Mouse (Mus musculus) urinary bladder, postnatal 0 days (tissue): ENCODE measurements around the gene 1700020A23Rik. TPM values are rescaled to one million over a fixed set of nuclear protein-coding genes. Genes with fewer than 3 reads are reported as not detected.

Experiments
- polyA plus RNA-seq: library from polyadenylated mRNA; unstranded; fragments of >200 nt; fragmentation: Nextera tagmentation; extraction: Ambion mirVana; gene quantifications from 2 replicates; pipeline ENCODE4 v1.2.1, GENCODE M21; 2015

The 1700020A23Rik gene
- polyA plus RNA-seq, result 0.24 TPM in 1 of 2 replicates, not detected in the other

DNA sequence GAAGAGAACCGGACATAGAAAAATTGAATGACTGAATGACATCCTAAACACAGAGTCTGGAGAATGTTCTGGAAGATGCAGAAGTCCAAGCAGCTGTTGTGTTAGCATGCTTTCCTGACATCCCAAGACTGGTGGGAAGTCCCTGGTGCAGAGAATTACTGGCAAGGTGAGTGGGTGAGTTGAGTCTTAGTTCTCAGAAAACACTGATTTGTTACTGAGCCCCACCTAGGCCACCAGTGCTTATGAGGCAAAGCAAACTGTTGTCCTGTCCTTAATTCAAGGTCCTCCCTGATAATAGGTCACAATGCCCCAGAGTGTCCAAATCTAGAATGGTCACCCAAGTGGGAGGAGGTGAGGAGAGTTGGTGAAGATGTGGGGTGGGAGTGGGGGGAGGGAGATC lies at the start of gene 1700020A23Rik, which contains the start of gene Gm28372:
TSS of gene 1700020A23Rik (plus strand) at position 321 of the 400 bp plus-strand sequence.
TSS of gene Gm28372 (plus strand) at position 301 of the 400 bp plus-strand sequence.

DNA sequence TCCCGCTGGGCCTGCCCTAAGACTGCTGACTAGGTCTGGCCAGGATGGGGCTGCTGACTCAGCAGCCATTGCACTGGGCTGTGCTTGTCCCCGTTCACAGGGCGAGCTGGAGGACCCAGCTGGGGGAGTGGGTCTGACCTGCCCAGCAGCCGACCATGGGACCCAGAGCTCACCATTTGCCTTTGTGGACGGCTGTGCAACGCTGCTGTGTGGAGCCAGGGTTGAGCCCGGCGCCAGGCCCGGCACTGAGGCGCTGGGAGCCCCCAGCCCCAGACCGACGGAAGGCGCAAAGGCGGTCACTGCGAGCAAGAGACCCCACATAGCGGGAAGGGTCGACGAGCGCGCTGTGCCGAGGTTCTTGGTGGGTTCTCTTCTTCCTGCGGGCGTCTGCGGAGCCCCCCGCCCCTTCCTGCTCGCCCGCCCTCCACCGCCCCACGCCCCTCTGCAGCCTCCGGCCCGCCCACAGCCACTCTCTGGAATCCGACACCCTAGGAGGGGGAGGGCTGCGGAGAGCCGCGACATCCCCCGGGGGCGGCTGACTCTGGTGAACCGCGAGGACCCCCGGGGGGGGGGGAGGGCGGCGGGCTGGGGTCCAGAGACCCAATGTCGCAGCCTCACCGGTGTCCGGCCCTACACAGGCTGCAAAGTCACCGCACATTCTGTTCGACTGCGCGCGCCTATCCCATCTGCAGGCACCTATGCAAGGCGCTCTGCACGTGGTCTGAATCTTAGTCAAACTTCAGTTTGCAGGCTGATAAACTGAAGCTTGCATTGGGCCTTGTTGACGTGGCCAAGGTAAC lies 7.7 kb upstream of the 1700020A23Rik start, which contains the start of gene Cpxm1:
TSS of gene Cpxm1 (minus strand) at position 389 of the 800 bp plus-strand sequence.

DNA sequence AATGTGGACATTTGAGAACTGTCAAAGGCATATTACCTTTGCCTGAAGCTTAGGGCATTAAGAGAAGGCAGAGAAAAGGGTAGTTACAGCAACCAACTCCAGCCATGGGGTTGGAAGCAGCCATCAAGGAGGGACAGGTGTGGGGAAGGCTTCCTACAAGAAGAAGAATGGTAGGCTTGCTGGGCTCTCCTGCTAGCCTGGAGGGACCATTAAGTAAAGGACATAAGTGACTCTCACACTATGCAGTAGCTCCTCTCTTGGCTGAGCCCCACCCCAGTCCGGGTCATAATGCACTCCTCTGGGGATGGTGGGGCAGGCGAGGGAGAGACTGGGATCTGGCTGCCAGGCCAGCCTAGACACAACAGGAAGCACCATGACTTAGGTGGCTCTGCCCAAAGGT lies 1.1 kb downstream of the 1700020A23Rik start, which contains the start of gene Tmem239:
TSS of gene Tmem239 (plus strand) at position 301 of the 400 bp plus-strand sequence.

DNA sequence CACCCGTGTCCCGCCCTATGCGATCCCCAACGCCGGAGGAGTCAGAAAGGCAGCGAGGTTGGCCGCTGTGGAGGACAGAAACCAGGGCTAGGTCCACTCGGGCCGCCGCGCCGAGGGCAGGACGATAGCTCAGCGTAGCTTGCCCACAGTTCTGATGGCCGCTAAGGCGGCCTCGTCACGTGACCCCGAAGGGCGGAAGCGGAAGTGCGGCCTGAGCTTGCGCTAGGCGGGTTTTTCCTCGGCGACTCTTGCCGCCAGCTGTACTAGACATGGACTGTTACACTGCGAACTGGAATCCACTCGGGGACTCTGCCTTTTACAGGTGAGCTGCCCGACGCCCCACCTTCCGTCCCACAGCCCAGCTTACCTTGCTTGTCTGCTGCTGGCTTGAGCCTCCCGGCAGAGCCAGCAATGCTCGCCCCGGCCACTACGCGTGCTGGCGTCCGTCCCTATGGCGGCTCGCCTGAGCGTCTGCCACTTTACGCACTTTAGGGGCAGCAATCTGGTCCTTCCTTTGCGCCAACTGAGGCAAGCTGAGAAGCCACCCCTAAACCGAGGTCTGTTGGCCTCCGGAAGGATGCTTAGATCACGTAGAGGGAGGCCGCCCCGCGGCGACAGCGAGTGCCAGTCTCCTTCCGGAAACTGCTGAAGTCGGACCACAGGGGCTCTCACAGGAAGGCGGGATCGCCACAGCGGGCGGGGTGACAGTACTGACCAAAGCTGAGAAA lies 19.2 kb downstream of the 1700020A23Rik start, which contains the start of the genes Vps16 and Pced1a:
TSS of gene Vps16 (plus strand) at position 214 of the 728 bp plus-strand sequence.
TSS of gene Pced1a (minus strand) at position 576 of the 728 bp plus-strand sequence.

DNA sequence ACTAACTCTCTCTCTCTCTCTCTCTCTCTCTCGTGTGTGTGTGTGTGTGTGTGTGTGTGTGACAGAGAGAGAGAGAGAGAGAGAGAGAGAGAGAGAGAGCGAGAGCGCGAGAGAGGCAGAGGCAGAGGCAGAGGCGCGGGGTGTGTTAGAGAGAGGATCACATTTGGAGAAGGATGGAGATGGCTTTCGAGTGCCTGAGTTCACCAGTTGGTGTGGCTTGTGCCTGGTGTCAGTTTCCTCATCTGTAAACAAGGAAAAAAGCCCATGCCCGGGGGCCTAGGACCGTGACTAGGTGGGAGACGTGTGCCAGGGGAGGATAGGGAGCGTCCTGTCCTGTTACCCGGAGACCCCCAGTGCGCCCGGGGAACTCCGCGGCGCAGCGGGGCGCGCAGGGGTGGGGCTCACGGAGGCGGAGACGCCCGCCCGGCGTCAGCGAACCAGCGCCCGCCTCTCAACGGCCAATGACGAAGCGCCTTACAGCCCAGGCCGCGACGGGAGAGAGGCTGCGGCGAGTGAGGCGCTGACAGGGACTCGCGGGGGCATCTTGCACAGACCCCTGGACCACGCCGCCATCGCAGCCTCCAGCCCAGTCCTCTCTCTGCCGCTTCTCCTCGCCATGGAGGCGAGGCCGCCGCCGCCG lies 44.9 kb downstream of the 1700020A23Rik start, which contains the start of gene Ptpra:
TSS of gene Ptpra (plus strand) at position 485 of the 640 bp plus-strand sequence.

Other genes starting within 250 kb of the 1700020A23Rik start
- gene Snrpb, start 225.9 kb upstream of the 1700020A23Rik start, polyA plus RNA-seq, result 345 and 359 TPM in 2 replicates
- not detected in 2 replicates for gene Tmc2, start 210.1 kb upstream of the 1700020A23Rik start, polyA plus RNA-seq
- 96.7 and 114 TPM in 2 replicates for gene Nop56, start 130.8 kb upstream of the 1700020A23Rik start, polyA plus RNA-seq
- gene Idh3b, start 120.7 kb upstream of the 1700020A23Rik start, polyA plus RNA-seq, result 117 and 127 TPM in 2 replicates
- gene Ebf4, start 110.1 kb upstream of the 1700020A23Rik start, polyA plus RNA-seq, result 0.72 and 1.1 TPM in 2 replicates
- gene Cpxm1, start 7.7 kb upstream of the 1700020A23Rik start, polyA plus RNA-seq, result 10.1 and 15.1 TPM in 2 replicates
- gene Gm28372, start within 50 bp of the 1700020A23Rik start, polyA plus RNA-seq, result not detected in 2 replicates
- gene Tmem239, start 1.2 kb downstream of the 1700020A23Rik start, polyA plus RNA-seq, result not detected in 2 replicates
- gene Vps16, start 19.1 kb downstream of the 1700020A23Rik start, polyA plus RNA-seq, result 32.2 and 36.0 TPM in 2 replicates
- 6.5 and 6.7 TPM in 2 replicates for gene Pced1a, start 19.4 kb downstream of the 1700020A23Rik start, polyA plus RNA-seq
- 64.1 and 64.4 TPM in 2 replicates for gene Ptpra, start 45.0 kb downstream of the 1700020A23Rik start, polyA plus RNA-seq
- gene Mrps26, start 158.5 kb downstream of the 1700020A23Rik start, polyA plus RNA-seq, result 52.4 and 55.8 TPM in 2 replicates
- gene Oxt, start 170.9 kb downstream of the 1700020A23Rik start, polyA plus RNA-seq, result not detected in 2 replicates
- not detected in 2 replicates for gene Avp, start 177.3 kb downstream of the 1700020A23Rik start, polyA plus RNA-seq
- gene Fastkd5, start 224.8 kb downstream of the 1700020A23Rik start, polyA plus RNA-seq, result 6.5 and 7.4 TPM in 2 replicates
- 4.3 and 4.9 TPM in 2 replicates for gene Ubox5, start 224.8 kb downstream of the 1700020A23Rik start, polyA plus RNA-seq
- 1.0 and 1.1 TPM in 2 replicates for gene Lzts3, start 237.5 kb downstream of the 1700020A23Rik start, polyA plus RNA-seq